In genomic region chr4:139430891-139431290, GRCm38 (mm10) we compare ENCODE assay signal across 13 mouse cellular contexts.
DNase-seq lines count a peak whose midpoint lies in the region; ATAC-seq and TF ChIP-seq lines count a peak whose summit lies in the region.
"Had no signal": no experiment of that assay in that cellular context is flagged by ENCODE, and none has a peak within 500 bp of the region (broad histone marks: within the 10 kb centered on the region; RNA-seq: fewer than 3 reads in every experiment).

No protein-coding gene starts in this region.

- H3K27ac ChIP-seq in forebrain, embryonic 14.5 days (ENCODE audit: low read depth, low read length) = no peak overlapping the region
- no peak overlapping the region for H3K27ac ChIP-seq in forebrain, embryonic 12.5 days
- H3K27ac ChIP-seq in hindbrain, postnatal 0 days = no peak overlapping the region
- no peak overlapping the region for H3K27ac ChIP-seq in hindbrain, embryonic 12.5 days
- H3K27ac ChIP-seq: hindbrain, embryonic 13.5 days; limb, embryonic 15.5 days; midbrain, embryonic 15.5 days; neural tube, embryonic 12.5 days had no signal

- no peak for TF ChIP-seq CTCF in hindbrain, postnatal 0 days (IDR thresholded peaks at IDR 0.05; ENCODE audit: low read depth)
- TF ChIP-seq CTCF in lung, adult 2 months (IDR thresholded peaks at IDR 0.05; ENCODE audit: insufficient read depth, low read length) = no peak

- no peak for ATAC-seq in forebrain, embryonic 14.5 days
- no peak for ATAC-seq in forebrain, embryonic 12.5 days (ENCODE audit: low FRiP score)
- no peak for ATAC-seq in hindbrain, postnatal 0 days
- ATAC-seq in hindbrain, embryonic 12.5 days (ENCODE audit: low FRiP score) = no peak
- no peak for ATAC-seq in erythroblast, adult 5-6 weeks (replicated peaks; ENCODE audit: low FRiP score, poor library complexity, severe bottlenecking)
- ATAC-seq: activated CD4-positive, CD25-positive, alpha-beta regulatory T cell, adult 4 months; midbrain, embryonic 15.5 days had no signal

- WGBS in forebrain, embryonic 14.5 days = 54% methylated on average over 4 of the region's 4 CpGs
- WGBS in forebrain, embryonic 12.5 days = 73% methylated on average over 4 of the region's 4 CpGs
- 58% methylated on average over 4 of the region's 4 CpGs for WGBS in hindbrain, postnatal 0 days
- WGBS in hindbrain, embryonic 12.5 days = 90% methylated on average over 4 of the region's 4 CpGs
- WGBS in lung, adult 2 months = 27% methylated on average over 4 of the region's 4 CpGs

- H3K4me2 ChIP-seq in forebrain, embryonic 14.5 days (ENCODE audit: low read length) = no peak overlapping the region
- H3K4me2 ChIP-seq in forebrain, embryonic 12.5 days = no peak overlapping the region
- no peak overlapping the region for H3K4me2 ChIP-seq in hindbrain, postnatal 0 days (ENCODE audit: low read depth, low read length)
- H3K4me2 ChIP-seq in hindbrain, embryonic 12.5 days (replicated peaks) = no peak overlapping the region
- H3K4me2 ChIP-seq: hindbrain, embryonic 13.5 days; limb, embryonic 15.5 days; midbrain, embryonic 15.5 days; neural tube, embryonic 12.5 days had no signal

- peak; percentile 44 for DNase-seq in forebrain, embryonic 14.5 days (ENCODE audit: low spot score)
- peak; percentile 38 for DNase-seq in hindbrain, postnatal 0 days (ENCODE audit: low spot score)
- DNase-seq in NIH3T3 (ENCODE audit: low read depth) = peak; percentile 11
- peak; percentile 22 for DNase-seq in lung, adult 2 months
- DNase-seq in c-Kit-positive CD71-positive TER-119-positive erythroid progenitor cells, embryonic 14.5 days (ENCODE audit: low spot score) = no peak

- H3K4me3 ChIP-seq in forebrain, embryonic 14.5 days (ENCODE audit: low read depth, low read length) = no peak overlapping the region
- no peak overlapping the region for H3K4me3 ChIP-seq in forebrain, embryonic 12.5 days (replicated peaks)
- no peak overlapping the region for H3K4me3 ChIP-seq in hindbrain, postnatal 0 days (ENCODE audit: low read length)
- H3K4me3 ChIP-seq in hindbrain, embryonic 12.5 days = no peak overlapping the region
- no peak overlapping the region for H3K4me3 ChIP-seq in lung, adult 2 months (replicated peaks; ENCODE audit: extremely low read depth, low read depth, low read length)
- H3K4me3 ChIP-seq: hindbrain, embryonic 13.5 days; limb, embryonic 15.5 days; midbrain, embryonic 15.5 days; neural tube, embryonic 12.5 days had no signal

- no peaks in the 10 kb centered on the region for H3K27me3 ChIP-seq in forebrain, embryonic 14.5 days (replicated peaks; ENCODE audit: control insufficient read depth, insufficient read depth, low read length)
- no peaks in the 10 kb centered on the region for H3K27me3 ChIP-seq in forebrain, embryonic 12.5 days
- no peaks in the 10 kb centered on the region for H3K27me3 ChIP-seq in hindbrain, postnatal 0 days (ENCODE audit: insufficient read depth, low read length)
- H3K27me3 ChIP-seq in hindbrain, embryonic 12.5 days = no peaks in the 10 kb centered on the region
- H3K27me3 ChIP-seq: hindbrain, embryonic 13.5 days; limb, embryonic 15.5 days; midbrain, embryonic 15.5 days; neural tube, embryonic 12.5 days had no signal

- no peaks in the 10 kb centered on the region for H3K4me1 ChIP-seq in forebrain, embryonic 14.5 days (ENCODE audit: control insufficient read depth, insufficient read depth, low read length)
- H3K4me1 ChIP-seq in forebrain, embryonic 12.5 days = no peaks in the 10 kb centered on the region
- no peaks in the 10 kb centered on the region for H3K4me1 ChIP-seq in hindbrain, postnatal 0 days (ENCODE audit: insufficient read depth, low read length)
- no peaks in the 10 kb centered on the region for H3K4me1 ChIP-seq in hindbrain, embryonic 12.5 days
- H3K4me1 ChIP-seq in lung, adult 2 months (ENCODE audit: control insufficient read depth, insufficient read depth, low read length) = peaks cover 16% of the 10 kb centered on the region
- H3K4me1 ChIP-seq: hindbrain, embryonic 13.5 days; limb, embryonic 15.5 days; midbrain, embryonic 15.5 days; neural tube, embryonic 12.5 days had no signal

- peaks cover 100% of the 10 kb centered on the region for H3K36me3 ChIP-seq in forebrain, embryonic 14.5 days (ENCODE audit: control insufficient read depth, insufficient read depth, low read length)
- peaks cover 100% of the 10 kb centered on the region for H3K36me3 ChIP-seq in forebrain, embryonic 12.5 days (replicated peaks)
- H3K36me3 ChIP-seq in hindbrain, postnatal 0 days (ENCODE audit: insufficient read depth, low read length) = peaks cover 96% of the 10 kb centered on the region
- peaks cover 99% of the 10 kb centered on the region for H3K36me3 ChIP-seq in hindbrain, embryonic 12.5 days

- TF ChIP-seq POLR2A in lung, adult 2 months (IDR thresholded peaks at IDR 0.05; ENCODE audit: borderline replicate concordance, extremely low read depth, low read depth, low read length) = no peak

- no peaks in the 10 kb centered on the region for H3K9me3 ChIP-seq in forebrain, embryonic 14.5 days (replicated peaks; ENCODE audit: control insufficient read depth, low read length)
- no peaks in the 10 kb centered on the region for H3K9me3 ChIP-seq in forebrain, embryonic 12.5 days
- no peaks in the 10 kb centered on the region for H3K9me3 ChIP-seq in hindbrain, postnatal 0 days (ENCODE audit: low read length)
- H3K9me3 ChIP-seq in hindbrain, embryonic 12.5 days (replicated peaks) = no peaks in the 10 kb centered on the region
- H3K9me3 ChIP-seq: hindbrain, embryonic 13.5 days; limb, embryonic 15.5 days; midbrain, embryonic 15.5 days; neural tube, embryonic 12.5 days had no signal

- H3K9ac ChIP-seq in forebrain, embryonic 14.5 days (ENCODE audit: low read length) = no peak overlapping the region
- H3K9ac ChIP-seq in forebrain, embryonic 12.5 days = no peak overlapping the region
- H3K9ac ChIP-seq in hindbrain, postnatal 0 days (replicated peaks; ENCODE audit: low read length) = no peak overlapping the region
- no peak overlapping the region for H3K9ac ChIP-seq in hindbrain, embryonic 12.5 days
- H3K9ac ChIP-seq: hindbrain, embryonic 13.5 days; limb, embryonic 15.5 days; midbrain, embryonic 15.5 days; neural tube, embryonic 12.5 days had no signal
